Mouse (Mus musculus) urinary bladder, postnatal 36 days (tissue): ENCODE measurements around the gene Gm3383.
"Not testable (repeated sequence)": the region's sequence is repeated elsewhere in the genome, so short reads cannot be mapped to it uniquely, and the experiment has no call there.

Source experiments
- DNase-seq, 2 experiments: peaks; one replicate each; pipeline ENCODE4 v3.0.0; 2022; ENCODE audit warnings: low spot score in 2 of 2, mixed read lengths in 1 of 2

Gm3383 gene

DNA sequence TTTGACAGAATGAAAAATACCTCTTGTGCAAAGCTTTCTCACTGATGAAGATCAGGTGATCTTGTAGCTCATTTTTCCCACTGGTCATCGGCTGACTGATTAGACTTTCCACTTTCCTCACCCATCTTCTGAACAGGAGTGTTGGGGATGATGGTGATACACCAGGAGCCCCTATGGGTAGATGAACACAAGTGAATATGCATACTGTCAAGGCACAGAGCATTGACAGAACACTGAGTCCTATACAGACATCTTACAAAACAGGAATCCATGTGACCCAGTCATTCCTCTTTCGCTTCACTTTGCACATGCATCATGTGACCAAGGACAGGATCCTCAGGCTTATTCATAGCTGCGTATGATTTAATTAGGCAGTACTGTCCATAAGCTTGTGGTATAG, at the start of gene Gm3383:
TSS of gene Gm3383 (minus strand) at position 101 of the 400 bp plus-strand sequence.
- DNase-seq = not testable (repeated sequence)

DNA sequence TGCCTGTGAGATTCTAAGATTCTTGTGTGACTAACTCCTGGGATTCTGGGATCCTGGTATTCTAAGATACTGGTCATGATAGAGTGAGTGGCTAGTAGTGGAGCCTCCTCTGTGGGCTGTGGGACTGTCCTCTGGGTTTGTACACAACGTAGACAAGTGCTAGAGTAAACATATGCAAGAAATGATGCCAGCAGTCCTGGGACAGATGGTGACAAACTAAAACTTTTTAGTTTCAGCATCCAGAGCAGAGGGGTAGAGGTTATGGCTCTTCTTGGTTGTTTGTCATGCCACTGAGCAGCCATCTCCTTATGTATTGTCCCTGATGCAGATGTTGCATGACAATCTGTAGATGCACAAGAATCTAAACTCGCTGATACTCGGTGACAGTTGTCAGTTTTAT, 48.1 kb upstream of the Gm3383 start:
- not testable (repeated sequence) for DNase-seq

DNA sequence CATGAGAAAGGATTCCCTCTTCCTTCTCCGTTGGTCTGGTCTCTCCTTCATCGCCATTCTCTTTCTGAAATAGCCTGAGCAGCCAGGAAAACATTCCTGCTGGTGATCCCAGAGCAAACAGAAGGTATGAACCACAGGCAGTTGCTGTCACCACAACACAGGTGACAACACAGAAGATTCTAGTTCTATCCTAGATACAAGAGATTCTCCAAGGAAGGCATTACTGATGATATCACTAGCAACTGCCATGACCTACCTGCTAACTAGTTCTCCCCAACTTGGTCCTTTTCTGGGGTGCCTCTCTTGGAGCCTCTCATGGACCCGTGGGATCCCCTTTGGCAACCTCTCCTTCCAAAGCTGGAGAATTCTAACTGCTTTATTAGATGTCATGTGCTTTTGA, 22.4 kb upstream of the Gm3383 start, which contains the start of gene Gm3424:
TSS of gene Gm3424 (minus strand) at position 101 of the 400 bp plus-strand sequence.
- DNase-seq = not testable (repeated sequence)

DNA sequence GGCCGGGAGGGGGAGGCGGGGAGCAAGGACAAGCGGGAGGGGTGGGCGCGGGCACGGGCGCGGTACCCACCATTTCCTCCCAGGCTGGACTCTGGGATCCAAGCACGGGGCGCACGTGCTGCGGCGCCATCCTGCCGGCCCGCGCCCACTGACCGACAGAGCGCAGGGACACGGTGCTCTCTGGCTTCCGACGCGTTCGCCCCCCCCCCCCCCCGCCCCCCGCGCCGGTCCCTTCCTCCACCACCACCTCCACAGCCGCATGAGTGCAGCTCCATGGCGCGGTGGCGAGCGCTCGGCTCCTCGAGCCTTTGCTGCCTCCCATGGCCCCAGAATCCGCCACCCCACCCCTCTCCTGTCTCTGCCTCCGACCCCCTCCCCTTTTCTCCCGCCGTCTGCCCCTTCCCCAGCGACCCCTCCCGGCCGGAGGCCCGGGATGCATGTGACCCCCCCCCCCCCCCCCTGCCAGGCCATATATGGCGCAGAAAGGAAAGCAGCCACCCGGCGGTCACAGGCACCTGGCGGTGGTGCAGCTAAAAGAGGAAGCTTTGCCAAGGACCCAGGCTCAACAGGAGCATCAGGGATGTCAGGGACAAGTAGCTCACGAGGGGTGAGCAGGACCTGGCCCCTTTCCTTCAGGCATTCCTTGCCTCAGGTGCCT, 5.0 kb upstream of the Gm3383 start:
- not testable (repeated sequence) for DNase-seq

DNA sequence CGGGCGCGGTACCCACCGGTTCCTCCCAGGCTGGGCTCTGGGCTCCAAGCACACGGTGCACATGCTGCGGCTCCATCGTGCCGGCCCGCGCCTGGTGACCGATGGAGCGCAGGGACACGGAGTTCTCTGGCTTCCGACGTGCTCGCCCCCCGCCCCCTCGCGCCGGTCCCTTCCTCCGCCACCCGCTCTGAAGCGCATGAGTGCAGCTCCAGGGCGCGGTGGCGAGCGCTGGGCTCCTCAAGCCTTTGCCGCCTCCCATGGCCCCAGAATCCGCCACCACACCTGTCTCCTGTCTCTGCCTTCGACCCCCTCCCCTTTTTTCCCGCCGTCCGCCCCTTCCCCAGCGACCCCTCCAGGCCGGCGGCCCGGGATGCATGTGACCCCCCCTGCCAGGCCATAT, 66.3 kb downstream of the Gm3383 start, which contains the start of gene Gm3373:
TSS of gene Gm3373 (minus strand) at position 101 of the 400 bp plus-strand sequence.
- DNase-seq = not testable (repeated sequence)

DNA sequence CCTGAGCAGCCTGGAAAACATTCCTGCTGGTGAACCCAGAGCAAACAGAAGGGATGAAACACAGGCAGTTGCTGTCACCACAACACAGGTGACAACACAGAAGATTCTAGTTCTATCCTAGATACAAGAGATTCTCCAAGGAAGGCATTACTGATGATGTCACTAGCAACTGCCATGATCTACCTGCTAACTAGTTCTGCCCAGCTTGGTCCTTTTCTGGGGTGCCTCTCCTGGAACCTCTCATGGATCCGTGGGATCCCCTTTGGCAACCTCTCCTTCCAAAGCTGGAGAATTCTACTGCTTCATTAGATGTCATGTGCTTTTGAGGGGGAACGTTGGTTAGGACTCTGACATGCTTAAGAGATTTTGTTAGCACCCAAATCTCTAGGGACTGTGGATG, 120.4 kb downstream of the Gm3383 start, which contains the start of gene Gm9603:
TSS of gene Gm9603 (minus strand) at position 101 of the 400 bp plus-strand sequence.
- DNase-seq = not testable (repeated sequence)

DNA sequence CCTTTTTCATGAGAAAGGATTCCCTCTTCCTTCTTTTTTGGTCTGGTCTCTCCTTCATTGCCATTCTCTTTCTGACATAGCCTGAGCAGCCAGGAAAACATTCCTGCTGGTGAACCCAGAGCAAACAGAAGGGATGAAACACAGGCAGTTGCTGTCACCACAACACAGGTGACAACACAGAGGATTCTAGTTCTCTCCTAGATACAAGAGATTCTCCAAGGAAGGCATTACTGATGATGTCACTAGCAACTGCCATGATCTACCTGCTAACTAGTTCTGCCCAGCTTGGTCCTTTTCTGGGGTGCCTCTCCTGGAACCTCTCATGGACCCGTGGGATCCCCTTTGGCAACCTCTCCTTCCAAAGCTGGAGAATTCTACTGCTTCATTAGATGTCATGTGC, 174.9 kb downstream of the Gm3383 start, which contains the start of gene Gm8265:
TSS of gene Gm8265 (minus strand) at position 101 of the 400 bp plus-strand sequence.
- not testable (repeated sequence) for DNase-seq
